Mouse (Mus musculus) thymus, adult 2 months (tissue): ENCODE measurements at regions not wholly inside any gene's neighbourhood (a gene's known extent, or its start where the extent isn't known, plus 50 kb on each side); places are given as distances from the start of the nearest gene placed in this dataset.

ENCODE experiments used
- CTCF ChIP-seq: fragments of 200-500 bp; IDR thresholded peaks from 2 replicates; pipeline ENCODE4 v1.5.1; 2012; ENCODE audit warnings: mild to moderate bottlenecking, control low read depth, low read length, moderate library complexity, borderline replicate concordance; ENCODE audit not compliant: control insufficient read depth, poor library complexity, insufficient read depth; ENCODE audit errors: extremely low read depth
- POLR2A ChIP-seq: fragments of 200-500 bp; IDR thresholded peaks from 2 replicates; pipeline ENCODE4 v1.6.1; 2012; ENCODE audit warnings: mild to moderate bottlenecking, low read length, control low read depth, moderate library complexity; ENCODE audit not compliant: control insufficient read depth, poor library complexity, insufficient read depth; ENCODE audit errors: extremely low read depth

GRCm38 (mm10) chr13:44145441-44145840 is 360.9 kb downstream of the Cd83 start:
- TF ChIP-seq CTCF (no peak), POLR2A (no peak)
